Mouse (Mus musculus) myocyte (in vitro differentiated cells): ENCODE data around the gene Gmeb2. TPM values are rescaled to one million over a fixed set of nuclear protein-coding genes. Genes with fewer than 3 reads are reported as not detected.

Experiments used
- H3K27me3 ChIP-seq: one replicate; pipeline ENCODE4 v1.6.1; 2011; ENCODE audit not compliant: control insufficient read depth, insufficient read depth, insufficient read length
- H3K36me3 ChIP-seq: one replicate; pipeline ENCODE4 v1.6.1; 2011; ENCODE audit not compliant: control insufficient read depth, insufficient read depth
- H3K4me2 ChIP-seq: one replicate; pipeline ENCODE4 v1.6.1; 2011; ENCODE audit warnings: low read depth, control low read depth
- H3K4me3 ChIP-seq: one replicate; pipeline ENCODE4 v1.5.1; 2011; ENCODE audit warnings: mild to moderate bottlenecking, control low read depth, moderate library complexity
- H3K79me2 ChIP-seq: one replicate; pipeline ENCODE4 v1.6.1; 2011; ENCODE audit not compliant: control insufficient read depth, insufficient read depth
- H3ac ChIP-seq: one replicate; pipeline ENCODE4 v1.6.1; 2011; ENCODE audit not compliant: control insufficient read depth, insufficient read length
- CEBPB ChIP-seq: IDR thresholded peaks from 2 replicates; pipeline ENCODE4 v1.6.1; 2011; ENCODE audit warnings: mild to moderate bottlenecking, moderate library complexity; ENCODE audit not compliant: poor library complexity, insufficient read depth, severe bottlenecking
- E2F4 ChIP-seq: IDR thresholded peaks from one replicate; pipeline ENCODE4 v1.6.1; 2011; ENCODE audit warnings: mild to moderate bottlenecking, control low read depth, moderate library complexity; ENCODE audit not compliant: insufficient read depth
- MAX ChIP-seq: IDR thresholded peaks from one replicate; pipeline ENCODE4 v1.6.1; 2011; ENCODE audit warnings: low read depth, mild to moderate bottlenecking, control low read depth
- MYOD1 ChIP-seq, 3 experiments: IDR thresholded peaks; one replicate each; pipeline ENCODE4 v1.6.1; 2011; ENCODE audit warnings: control low read depth in 2 of 3, low read depth in 2 of 3, mild to moderate bottlenecking in 2 of 3, moderate library complexity in 1 of 3; ENCODE audit not compliant: insufficient read length in 2 of 3, control insufficient read depth in 1 of 3
- MYOG ChIP-seq, 3 experiments: IDR thresholded peaks; one replicate each; pipeline ENCODE4 v1.6.1; 2011; ENCODE audit warnings: control low read depth in 2 of 3, low read depth in 2 of 3, mild to moderate bottlenecking in 2 of 3; ENCODE audit not compliant: insufficient read length in 2 of 3, control insufficient read depth in 1 of 3, insufficient read depth in 1 of 3
- POLR2A ChIP-seq: IDR thresholded peaks from one replicate; pipeline ENCODE4 v1.6.1; 2011; ENCODE audit warnings: low read depth, mild to moderate bottlenecking, control low read depth, moderate library complexity; ENCODE audit not compliant: insufficient read length
- POLR2AphosphoS2 ChIP-seq: IDR thresholded peaks from one replicate; pipeline ENCODE4 v1.6.1; 2011; ENCODE audit warnings: low read depth, control low read depth; ENCODE audit not compliant: insufficient read length
- REST ChIP-seq: IDR thresholded peaks from one replicate; pipeline ENCODE4 v1.6.1; 2011; ENCODE audit warnings: mild to moderate bottlenecking, control low read depth, moderate library complexity; ENCODE audit not compliant: insufficient read depth, insufficient read length
- SRF ChIP-seq: IDR thresholded peaks from one replicate; pipeline ENCODE4 v1.6.1; 2011; ENCODE audit warnings: low read depth; ENCODE audit not compliant: control insufficient read depth, insufficient read length
- TCF12 ChIP-seq: IDR thresholded peaks from one replicate; pipeline ENCODE4 v1.6.1; 2011; ENCODE audit warnings: mild to moderate bottlenecking, control low read depth; ENCODE audit not compliant: poor library complexity, insufficient read depth, severe bottlenecking
- TCF3 ChIP-seq: IDR thresholded peaks from one replicate; pipeline ENCODE4 v1.6.1; 2011; ENCODE audit warnings: low read depth, control low read depth; ENCODE audit not compliant: insufficient read length
- USF1 ChIP-seq: IDR thresholded peaks from one replicate; pipeline ENCODE4 v1.6.1; 2011; ENCODE audit warnings: low read depth, mild to moderate bottlenecking, control low read depth, moderate library complexity
- polyA plus RNA-seq: library from polyadenylated mRNA; unstranded; fragments of >200 nt; fragmentation: generic; extraction: Trizol; gene quantifications from one replicate; pipeline ENCODE4 v1.2.1, GENCODE M21; 2012; ENCODE audit warnings: missing spikeins

Gmeb2 gene
- polyA plus RNA-seq, 1 experiment = 11.0 TPM

DNA sequence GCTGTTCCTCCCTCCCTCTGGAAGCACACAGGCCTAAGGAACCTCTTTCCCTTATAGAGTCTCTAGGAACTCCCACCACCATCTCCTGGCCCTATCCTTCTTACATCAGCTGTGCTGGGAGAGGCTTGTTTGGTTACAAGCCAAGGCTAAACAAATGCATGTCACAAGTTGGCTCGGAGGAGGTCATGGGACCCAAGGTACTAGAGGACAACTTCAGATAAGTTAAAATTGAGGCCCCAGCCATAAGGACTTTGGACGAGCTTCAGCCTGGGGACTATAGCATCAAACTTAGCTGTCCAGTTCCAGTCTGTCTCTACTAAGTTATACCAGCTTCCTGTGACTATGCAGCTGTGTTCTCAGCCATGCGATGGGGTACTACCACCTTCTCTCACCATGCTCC is 60.7 kb downstream of the Gmeb2 start:
- Histone ChIP-seq H3ac (no peak overlapping the region), H3K79me2 (no peaks in the 10 kb centered on the region), H3K4me2 (no peak overlapping the region), H3K4me3 (no peak overlapping the region), H3K27me3 (peaks cover 1% of the 10 kb centered on the region), H3K36me3 (no peaks in the 10 kb centered on the region)
- TF ChIP-seq POLR2AphosphoS2 (no peak), TCF3 (no peak), SRF (no peak), TCF12 (no peak), POLR2A (no peak), MYOD1 (IDR thresholded peaks at IDR 0.05; ENCODE audit: control insufficient read depth in 1 of 3, insufficient read length in 2 of 3, low read depth in 2 of 3) (no peak), REST (no peak), E2F4 (no peak)

DNA sequence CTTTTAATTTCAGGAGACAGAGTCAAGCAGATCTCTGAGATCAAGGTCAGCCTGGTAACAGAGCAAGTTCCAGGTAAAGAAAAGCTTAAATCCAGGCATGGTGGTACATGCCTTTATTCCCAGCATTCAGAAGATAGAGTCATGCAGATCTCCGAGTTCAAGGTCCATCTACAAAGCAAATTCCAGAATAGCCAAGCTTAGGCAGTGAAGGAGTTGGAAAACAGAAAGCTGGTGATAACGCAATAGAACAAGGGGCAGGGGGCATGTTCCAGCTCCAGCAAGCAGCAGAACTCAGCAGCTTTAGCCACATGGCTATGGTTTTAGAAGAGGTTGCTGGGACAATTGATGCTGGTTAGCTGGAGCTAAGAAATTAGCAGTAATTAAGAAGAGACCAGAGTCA is 62.8 kb downstream of the Gmeb2 start:
- TF ChIP-seq TCF3 (no peak), CEBPB (no peak), MAX (no peak), E2F4 (no peak), POLR2AphosphoS2 (no peak), MYOG (IDR thresholded peaks at IDR 0.05; ENCODE audit: control insufficient read depth in 1 of 3, insufficient read depth in 1 of 3, insufficient read length in 2 of 3, low read depth in 2 of 3) (no peak), MYOD1 (IDR thresholded peaks at IDR 0.05; ENCODE audit: control insufficient read depth in 1 of 3, insufficient read length in 2 of 3, low read depth in 2 of 3) (no peak), TCF12 (no peak), SRF (no peak), REST (no peak), USF1 (no peak), POLR2A (no peak)
- H3K79me2 ChIP-seq = no peaks in the 10 kb centered on the region
- no peak overlapping the region for H3K4me2 ChIP-seq
- no peaks in the 10 kb centered on the region for H3K36me3 ChIP-seq
- no peak overlapping the region for H3K4me3 ChIP-seq
- peaks cover 11% of the 10 kb centered on the region for H3K27me3 ChIP-seq
- H3ac ChIP-seq = no peak overlapping the region

DNA sequence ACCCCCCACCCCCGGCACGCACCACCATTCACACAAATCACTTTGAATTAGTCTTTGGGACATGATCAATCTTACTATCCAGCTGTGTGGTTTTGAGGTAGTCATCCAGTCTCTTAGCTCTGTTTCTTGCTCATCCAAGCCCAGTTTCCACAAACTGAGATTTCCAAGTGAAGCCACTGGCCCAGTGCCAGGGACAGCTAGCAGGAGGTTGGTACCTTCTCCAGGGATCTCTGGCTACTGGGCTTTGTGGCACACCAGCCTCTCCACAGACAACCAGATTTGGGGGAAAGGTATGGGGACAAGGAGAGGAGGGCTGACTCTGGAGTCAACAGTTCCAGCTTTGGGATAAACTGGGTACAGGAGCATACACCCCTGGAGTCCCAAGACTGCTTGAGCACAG is 67.5 kb downstream of the Gmeb2 start:
- H3K36me3 ChIP-seq = no peaks in the 10 kb centered on the region
- H3K4me2 ChIP-seq = no peak overlapping the region
- H3ac ChIP-seq = no peak overlapping the region
- H3K79me2 ChIP-seq = no peaks in the 10 kb centered on the region
- H3K4me3 ChIP-seq = no peak overlapping the region
- TF ChIP-seq E2F4 (no peak), MYOG (IDR thresholded peaks at IDR 0.05; ENCODE audit: control insufficient read depth in 1 of 3, insufficient read depth in 1 of 3, insufficient read length in 2 of 3, low read depth in 2 of 3) (no peak), USF1 (no peak), CEBPB (no peak), SRF (no peak), TCF3 (no peak), TCF12 (no peak)
- peaks cover 11% of the 10 kb centered on the region for H3K27me3 ChIP-seq

DNA sequence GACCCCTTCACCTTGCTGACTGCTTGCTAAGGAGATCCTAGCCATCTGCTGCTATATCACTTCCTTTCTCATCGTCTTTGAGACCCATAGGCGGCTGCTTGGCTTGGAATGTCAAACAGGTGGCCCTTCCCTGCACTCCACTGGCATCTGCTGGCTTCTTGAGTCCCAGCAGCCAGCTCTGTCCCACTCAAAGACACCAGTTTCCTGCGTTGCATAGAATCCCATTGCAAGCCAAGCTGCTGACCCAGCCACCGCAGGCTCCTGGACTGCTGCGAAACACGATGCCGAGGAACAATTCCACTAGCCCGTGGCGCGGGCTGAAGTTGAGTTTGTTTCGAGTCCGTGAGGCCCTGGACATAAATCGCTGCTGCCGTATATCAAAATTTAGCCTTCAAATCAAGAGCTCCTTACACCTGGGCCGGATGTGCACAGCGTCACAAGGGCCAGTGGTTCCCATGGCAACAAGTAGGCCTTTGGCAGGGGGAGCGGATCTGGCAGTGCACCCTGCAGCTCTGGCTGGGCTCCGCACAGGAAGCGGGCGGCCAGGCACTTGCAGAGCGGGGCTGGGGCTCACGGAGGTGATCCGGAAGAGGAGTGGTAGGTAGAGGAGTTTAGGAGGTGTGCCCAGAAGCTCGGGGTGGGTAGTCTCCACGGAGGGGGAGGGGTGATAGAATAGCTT is 68.2 kb downstream of the Gmeb2 start, which contains the start of gene Fndc11:
Gene Fndc11, plus strand, starts transcription at position 476 of the 679 bp plus-strand sequence.
- no peak within 1 kb of the TSS for H3K4me3 ChIP-seq

More for the DNA sequence above, 68.2 kb downstream of the Gmeb2 start, which contains the start of gene Fndc11:
- Histone ChIP-seq H3K27me3 (peaks cover 17% of the 10 kb centered on the region), H3K4me2 (no peak within 1 kb of the TSS), H3K79me2 (no peaks in the 10 kb centered on the region), H3ac (no peak within 1 kb of the TSS), H3K36me3 (no peaks in the 10 kb centered on the region)
- TF ChIP-seq TCF12 = no peak
- TF ChIP-seq CEBPB = no peak
- TF ChIP-seq MYOG (IDR thresholded peaks at IDR 0.05; ENCODE audit: control insufficient read depth in 1 of 3, insufficient read depth in 1 of 3, insufficient read length in 2 of 3, low read depth in 2 of 3) = no peak
- no peak for TF ChIP-seq USF1
- no peak for TF ChIP-seq TCF3
- no peak for TF ChIP-seq E2F4
- TF ChIP-seq MAX = no peak
- TF ChIP-seq MYOD1 (IDR thresholded peaks at IDR 0.05; ENCODE audit: control insufficient read depth in 1 of 3, insufficient read length in 2 of 3, low read depth in 2 of 3) = no peak
- TF ChIP-seq REST = no peak
- TF ChIP-seq SRF = no peak
- no peak for TF ChIP-seq POLR2A
- no peak for TF ChIP-seq POLR2AphosphoS2
